Mouse (Mus musculus): ENCODE measurements around the gene Ccdc153. TPM values are rescaled to one million over a fixed set of nuclear protein-coding genes. Genes with fewer than 3 reads are reported as not detected.

The Ccdc153 gene
- polyA plus RNA-seq (2015; fragmentation: Nextera tagmentation; extraction: Ambion mirVana) = not detected in 2 replicates

GRCm38 (mm10) chr9:44240399-44240798 lies at the start of gene Ccdc153:
Ccdc153 (plus strand) TSS chr9:44240676.
- WGBS (ENCODE audit: insufficient replicate concordance) = 49% methylated on average over 2 of the region's 2 CpGs
- no peak within 1 kb of the TSS for H3K9ac ChIP-seq
- no peak within 1 kb of the TSS for H3K4me2 ChIP-seq
- ATAC-seq (ENCODE audit: insufficient read depth) = no peak
- H3K9me3 ChIP-seq (replicated peaks) = no peaks in the 10 kb centered on the region
- H3K4me1 ChIP-seq (replicated peaks) = no peaks in the 10 kb centered on the region; the same call in 1 of the 2 replicates
- no peak within 1 kb of the TSS for H3K4me3 ChIP-seq (replicated peaks)
- H3K27ac ChIP-seq (replicated peaks) = no peak within 1 kb of the TSS
- no peaks in the 10 kb centered on the region for H3K36me3 ChIP-seq (replicated peaks)
- H3K27me3 ChIP-seq = 0 out of 2 replicates have a peak, but pooled peaks cover 6% of the 10 kb centered on the region

GRCm38 (mm10) chr9:44191166-44191565 lies 49.3 kb upstream of the Ccdc153 start:
- ATAC-seq (ENCODE audit: insufficient read depth) = no peak
- H3K27me3 ChIP-seq = no peaks in the 10 kb centered on the region
- H3K27ac ChIP-seq (replicated peaks) = no peak overlapping the region
- no peak overlapping the region for H3K4me2 ChIP-seq
- 0 out of 2 replicates have a peak, but pooled peaks cover 2% of the 10 kb centered on the region for H3K36me3 ChIP-seq (replicated peaks)
- no peak overlapping the region for H3K4me3 ChIP-seq (replicated peaks)
- peaks cover 21% of the 10 kb centered on the region for H3K4me1 ChIP-seq (replicated peaks)
- H3K9ac ChIP-seq = no peak overlapping the region
- 71% methylated on average over 3 of the region's 3 CpGs for WGBS (ENCODE audit: insufficient replicate concordance)
- no peaks in the 10 kb centered on the region for H3K9me3 ChIP-seq (replicated peaks)

- Histone ChIP-seq H3K4me1 (replicated peaks) (peaks cover 19% of the 10 kb centered on the region), H3K9me3 (replicated peaks) (no peaks in the 10 kb centered on the region), H3K9ac (no peak overlapping the region), H3K4me3 (replicated peaks) (no peak overlapping the region), H3K27me3 (no peaks in the 10 kb centered on the region), H3K4me2 (no peak overlapping the region), H3K36me3 (replicated peaks) (peaks cover under 1% of the 10 kb centered on the region; the same call in 1 of the 2 replicates), H3K27ac (replicated peaks) (no peak overlapping the region)
- ATAC-seq (ENCODE audit: insufficient read depth) = no peak
- WGBS (ENCODE audit: insufficient replicate concordance) = 58% methylated on average over 3 of the region's 3 CpGs
Measured at GRCm38 (mm10) chr9:44192312-44192711, 48.2 kb upstream of the Ccdc153 start.

- no peaks in the 10 kb centered on the region for H3K9me3 ChIP-seq (replicated peaks)
- H3K4me2 ChIP-seq = no peak overlapping the region
- 86% methylated on average over 5 of the region's 5 CpGs for WGBS (ENCODE audit: insufficient replicate concordance)
- no peaks in the 10 kb centered on the region for H3K27me3 ChIP-seq
- H3K4me3 ChIP-seq (replicated peaks) = no peak overlapping the region
- H3K27ac ChIP-seq (replicated peaks) = no peak overlapping the region
- peaks cover 14% of the 10 kb centered on the region for H3K4me1 ChIP-seq (replicated peaks)
- H3K9ac ChIP-seq = no peak overlapping the region
- ATAC-seq (ENCODE audit: insufficient read depth) = no peak
- peaks cover 5% of the 10 kb centered on the region; the same call in 1 of the 2 replicates for H3K36me3 ChIP-seq (replicated peaks)
Measured at GRCm38 (mm10) chr9:44192794-44193193, 47.7 kb upstream of the Ccdc153 start.

- peaks cover 13% of the 10 kb centered on the region for H3K36me3 ChIP-seq (replicated peaks)
- no peak for ATAC-seq (ENCODE audit: insufficient read depth)
- H3K4me1 ChIP-seq (replicated peaks) = peaks cover 14% of the 10 kb centered on the region
- H3K4me3 ChIP-seq (replicated peaks) = no peak overlapping the region
- H3K9me3 ChIP-seq (replicated peaks) = no peaks in the 10 kb centered on the region
- 9% methylated on average over 1 of the region's 1 CpGs for WGBS (ENCODE audit: insufficient replicate concordance)
- no peaks in the 10 kb centered on the region for H3K27me3 ChIP-seq
- no peak overlapping the region for H3K4me2 ChIP-seq
- no peak overlapping the region for H3K9ac ChIP-seq
- H3K27ac ChIP-seq (replicated peaks) = no peak overlapping the region
Measured at GRCm38 (mm10) chr9:44194000-44194399, 46.5 kb upstream of the Ccdc153 start.

- H3K4me1 ChIP-seq (replicated peaks) = peaks cover 14% of the 10 kb centered on the region
- no peaks in the 10 kb centered on the region for H3K27me3 ChIP-seq
- H3K4me2 ChIP-seq = no peak overlapping the region
- ATAC-seq (ENCODE audit: insufficient read depth) = no peak
- H3K9me3 ChIP-seq (replicated peaks) = no peaks in the 10 kb centered on the region
- 64% methylated on average over 4 of the region's 4 CpGs for WGBS (ENCODE audit: insufficient replicate concordance)
- no peak overlapping the region for H3K27ac ChIP-seq (replicated peaks)
- no peak overlapping the region for H3K4me3 ChIP-seq (replicated peaks)
- H3K9ac ChIP-seq = no peak overlapping the region
- H3K36me3 ChIP-seq (replicated peaks) = peaks cover 25% of the 10 kb centered on the region
Measured at GRCm38 (mm10) chr9:44196354-44196753, 44.1 kb upstream of the Ccdc153 start.

- Histone ChIP-seq H3K27me3 (no peaks in the 10 kb centered on the region), H3K4me3 (replicated peaks) (no peak overlapping the region), H3K4me2 (no peak overlapping the region), H3K36me3 (replicated peaks) (peaks cover 29% of the 10 kb centered on the region), H3K4me1 (replicated peaks) (peaks cover 4% of the 10 kb centered on the region), H3K27ac (replicated peaks) (no peak overlapping the region), H3K9ac (no peak overlapping the region), H3K9me3 (replicated peaks) (no peaks in the 10 kb centered on the region)
- ATAC-seq (ENCODE audit: insufficient read depth) = no peak
- 77% methylated on average over 3 of the region's 3 CpGs for WGBS (ENCODE audit: insufficient replicate concordance)
Measured at GRCm38 (mm10) chr9:44199166-44199565, 41.3 kb upstream of the Ccdc153 start.

GRCm38 (mm10) chr9:44199580-44199979 lies 40.9 kb upstream of the Ccdc153 start:
- no peaks in the 10 kb centered on the region for H3K27me3 ChIP-seq
- no peak for ATAC-seq (ENCODE audit: insufficient read depth)
- H3K27ac ChIP-seq (replicated peaks) = no peak overlapping the region
- peaks cover 29% of the 10 kb centered on the region for H3K36me3 ChIP-seq (replicated peaks)
- no peak overlapping the region for H3K4me3 ChIP-seq (replicated peaks)
- no peak overlapping the region for H3K4me2 ChIP-seq
- H3K9me3 ChIP-seq (replicated peaks) = no peaks in the 10 kb centered on the region
- peaks cover under 1% of the 10 kb centered on the region; the same call in 1 of the 2 replicates for H3K4me1 ChIP-seq (replicated peaks)
- H3K9ac ChIP-seq = no peak overlapping the region

GRCm38 (mm10) chr9:44200458-44200857 lies 40.0 kb upstream of the Ccdc153 start:
- Histone ChIP-seq H3K27ac (replicated peaks) (no peak overlapping the region), H3K9me3 (replicated peaks) (no peaks in the 10 kb centered on the region), H3K36me3 (replicated peaks) (peaks cover 29% of the 10 kb centered on the region), H3K4me1 (replicated peaks) (no peaks in the 10 kb centered on the region), H3K4me3 (replicated peaks) (no peak overlapping the region), H3K9ac (no peak overlapping the region), H3K4me2 (no peak overlapping the region), H3K27me3 (no peaks in the 10 kb centered on the region)
- WGBS (ENCODE audit: insufficient replicate concordance) = 55% methylated on average over 3 of the region's 3 CpGs
- no peak for ATAC-seq (ENCODE audit: insufficient read depth)

- Histone ChIP-seq H3K27me3 (no peaks in the 10 kb centered on the region), H3K36me3 (replicated peaks) (peaks cover 9% of the 10 kb centered on the region; the same call in 1 of the 2 replicates), H3K4me1 (replicated peaks) (peaks cover 5% of the 10 kb centered on the region), H3K9ac (no peak overlapping the region), H3K4me3 (replicated peaks) (no peak overlapping the region), H3K9me3 (replicated peaks) (no peaks in the 10 kb centered on the region), H3K4me2 (no peak overlapping the region), H3K27ac (replicated peaks) (no peak overlapping the region)
- 70% methylated on average over 2 of the region's 2 CpGs for WGBS (ENCODE audit: insufficient replicate concordance)
- ATAC-seq (ENCODE audit: insufficient read depth) = no peak
Measured at GRCm38 (mm10) chr9:44207840-44208239, 32.6 kb upstream of the Ccdc153 start.

GRCm38 (mm10) chr9:44209416-44209815 lies 31.1 kb upstream of the Ccdc153 start:
- no peak overlapping the region for H3K27ac ChIP-seq (replicated peaks)
- no peaks in the 10 kb centered on the region for H3K27me3 ChIP-seq
- H3K9ac ChIP-seq = no peak overlapping the region
- H3K9me3 ChIP-seq (replicated peaks) = no peaks in the 10 kb centered on the region
- ATAC-seq (ENCODE audit: insufficient read depth) = no peak
- H3K4me2 ChIP-seq = no peak overlapping the region
- peaks cover 11% of the 10 kb centered on the region; the same call in 1 of the 2 replicates for H3K36me3 ChIP-seq (replicated peaks)
- no peak overlapping the region for H3K4me3 ChIP-seq (replicated peaks)
- 78% methylated on average over 4 of the region's 4 CpGs for WGBS (ENCODE audit: insufficient replicate concordance)
- peaks cover 5% of the 10 kb centered on the region for H3K4me1 ChIP-seq (replicated peaks)

- Histone ChIP-seq H3K4me1 (replicated peaks) (peaks cover 5% of the 10 kb centered on the region; the same call in 1 of the 2 replicates), H3K36me3 (replicated peaks) (peaks cover 11% of the 10 kb centered on the region; the same call in 1 of the 2 replicates), H3K27me3 (no peaks in the 10 kb centered on the region), H3K9me3 (replicated peaks) (no peaks in the 10 kb centered on the region), H3K9ac (no peak overlapping the region), H3K27ac (replicated peaks) (no peak overlapping the region), H3K4me2 (no peak overlapping the region), H3K4me3 (replicated peaks) (no peak overlapping the region)
- WGBS (ENCODE audit: insufficient replicate concordance) = 90% methylated on average over 4 of the region's 4 CpGs
- no peak for ATAC-seq (ENCODE audit: insufficient read depth)
Measured at GRCm38 (mm10) chr9:44212406-44212805, 28.1 kb upstream of the Ccdc153 start.

Data from liver, embryonic 15.5 days (tissue).